Mouse (Mus musculus): Measurements from ENCODE around the gene Pon3. TPM values are rescaled to one million over a fixed set of nuclear protein-coding genes. Genes with fewer than 3 reads are reported as not detected.

Gene Pon3
- polyA plus RNA-seq, 1 experiment = 0.02 TPM

GRCm38 (mm10) chr6:5177967-5178891 is 77.9 kb downstream of the Pon3 start:
- Histone ChIP-seq H3K4me3 (replicated peaks) (no peak overlapping the region), H3K27me3 (ENCODE audit: control insufficient read depth) (peaks cover 71% of the 10 kb centered on the region), H3K9me3 (ENCODE audit: control insufficient read depth, low read length) (no peaks in the 10 kb centered on the region), H3K4me1 (ENCODE audit: control insufficient read depth) (peaks cover 2% of the 10 kb centered on the region; the same call in 1 of the 2 replicates), H3K36me3 (ENCODE audit: control insufficient read depth) (no peaks in the 10 kb centered on the region)
- TF ChIP-seq GATA1 (IDR thresholded peaks at IDR 0.05; ENCODE audit: low read length) (no peak), TAL1 (IDR thresholded peaks at IDR 0.05; ENCODE audit: low read length) (no peak)

DNA sequence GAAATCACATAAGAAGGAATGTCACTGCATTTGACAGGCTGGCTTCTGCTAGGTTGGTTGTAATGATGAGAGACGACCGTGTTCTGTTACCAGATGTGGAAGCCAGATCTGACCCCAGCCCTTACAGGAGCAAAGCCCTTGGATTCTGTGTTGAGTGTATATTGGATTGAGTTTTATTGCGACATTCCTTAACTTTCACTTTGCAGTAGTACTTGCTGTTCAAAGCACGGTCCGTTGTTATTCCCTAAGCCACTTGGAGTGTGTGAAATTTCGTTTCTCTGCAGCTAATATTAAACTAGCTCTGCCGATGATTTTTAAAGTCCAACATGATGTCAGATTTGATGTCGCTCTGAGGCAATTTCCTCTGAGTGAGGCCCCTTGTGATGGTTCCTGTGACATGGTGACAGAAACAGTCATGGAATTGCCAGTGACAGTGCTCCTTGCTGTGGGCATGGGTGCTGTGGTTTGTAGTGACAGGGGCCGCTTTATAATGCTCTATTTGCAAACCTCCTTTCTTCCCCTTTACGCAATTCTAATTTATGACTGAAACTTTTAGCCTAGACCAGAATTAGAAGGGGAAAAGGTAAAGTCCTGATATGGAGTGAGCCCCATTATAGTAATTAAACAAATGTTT is 81.8 kb downstream of the Pon3 start:
- Histone ChIP-seq H3K27me3 (ENCODE audit: control insufficient read depth) (peaks cover 59% of the 10 kb centered on the region), H3K9me3 (ENCODE audit: control insufficient read depth, low read length) (no peaks in the 10 kb centered on the region), H3K4me1 (ENCODE audit: control insufficient read depth) (no peaks in the 10 kb centered on the region), H3K36me3 (ENCODE audit: control insufficient read depth) (no peaks in the 10 kb centered on the region), H3K4me3 (replicated peaks) (no peak overlapping the region)
- TF ChIP-seq GATA1 (IDR thresholded peaks at IDR 0.05; ENCODE audit: low read length) (no peak), TAL1 (IDR thresholded peaks at IDR 0.05; ENCODE audit: low read length) (no peak)

DNA sequence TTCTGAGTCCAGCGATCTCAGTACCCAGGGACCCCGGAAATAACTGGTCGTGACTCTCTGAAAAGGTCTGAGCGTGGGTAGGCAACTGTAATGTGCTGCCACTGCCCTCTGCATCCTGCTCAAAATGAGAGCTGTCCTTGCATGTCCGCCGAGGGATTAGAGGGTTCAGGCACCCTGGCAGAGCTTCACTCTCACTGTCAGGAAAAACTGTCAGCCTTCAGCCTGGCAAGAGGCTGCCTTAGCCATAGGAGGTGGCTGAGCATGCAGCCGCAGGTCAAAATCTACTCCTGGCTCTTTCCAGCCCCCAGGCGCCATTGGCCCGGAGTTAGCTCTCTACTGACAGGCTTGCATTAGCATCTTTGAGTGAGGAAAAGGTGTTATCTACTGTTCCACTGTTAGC is 83.5 kb downstream of the Pon3 start:
- H3K4me3 ChIP-seq (replicated peaks) = no peak overlapping the region
- H3K4me1 ChIP-seq (ENCODE audit: control insufficient read depth) = peaks cover 3% of the 10 kb centered on the region
- TF ChIP-seq TAL1 (IDR thresholded peaks at IDR 0.05; ENCODE audit: low read length) (no peak), GATA1 (IDR thresholded peaks at IDR 0.05; ENCODE audit: low read length) (no peak)
- H3K9me3 ChIP-seq (ENCODE audit: control insufficient read depth, low read length) = no peaks in the 10 kb centered on the region
- H3K36me3 ChIP-seq (ENCODE audit: control insufficient read depth) = no peaks in the 10 kb centered on the region
- peaks cover 60% of the 10 kb centered on the region for H3K27me3 ChIP-seq (ENCODE audit: control insufficient read depth)

DNA sequence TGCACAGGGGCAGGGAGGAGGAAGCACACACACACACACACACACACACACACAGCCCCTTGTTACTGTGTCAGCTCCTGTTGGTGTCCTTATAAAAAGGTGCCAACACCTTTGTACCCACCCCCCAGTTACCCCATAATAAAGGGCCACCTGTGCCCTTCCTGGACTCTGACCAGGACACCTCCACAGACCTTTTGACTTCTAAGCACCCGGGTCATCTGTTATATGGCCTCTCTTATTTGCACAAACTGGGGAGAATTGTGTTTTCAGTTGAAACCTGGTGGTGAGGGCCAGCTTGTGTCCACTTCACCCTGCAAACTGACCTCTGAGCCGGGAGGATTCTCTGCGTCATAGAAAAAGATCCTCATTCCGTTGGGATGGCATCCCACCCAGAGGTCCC is 84.7 kb downstream of the Pon3 start:
- Histone ChIP-seq H3K4me3 (replicated peaks) (no peak overlapping the region), H3K27me3 (ENCODE audit: control insufficient read depth) (peaks cover 63% of the 10 kb centered on the region), H3K36me3 (ENCODE audit: control insufficient read depth) (no peaks in the 10 kb centered on the region), H3K9me3 (ENCODE audit: control insufficient read depth, low read length) (no peaks in the 10 kb centered on the region), H3K4me1 (ENCODE audit: control insufficient read depth) (peaks cover 11% of the 10 kb centered on the region)
- no peak for TF ChIP-seq TAL1 (IDR thresholded peaks at IDR 0.05; ENCODE audit: low read length)
- no peak for TF ChIP-seq GATA1 (IDR thresholded peaks at IDR 0.05; ENCODE audit: low read length)

Other genes starting within 250 kb of the Pon3 start
- gene Pon1, start 62.3 kb downstream of the Pon3 start, polyA plus RNA-seq (2012) = not detected in 2 replicates
- 3.5 and 6.4 TPM in 2 replicates for gene Pon2, start 42.2 kb upstream of the Pon3 start, polyA plus RNA-seq (2012)
- gene Asb4, start 127.1 kb upstream of the Pon3 start, polyA plus RNA-seq (2012) = not detected in 2 replicates
- gene Pdk4, start 240.0 kb upstream of the Pon3 start, polyA plus RNA-seq (2012) = not detected in 2 replicates